Mouse (Mus musculus) bone marrow macrophage, adult 2 months (primary cell): ENCODE results near the gene Telo2.

ENCODE experiments used
- CTCF ChIP-seq: IDR thresholded peaks from 2 replicates; pipeline ENCODE4 v1.5.1; 2012; ENCODE audit warnings: low read depth, mild to moderate bottlenecking, low read length, moderate library complexity
- POLR2A ChIP-seq: IDR thresholded peaks from 2 replicates; pipeline ENCODE4 v1.6.1; 2012; ENCODE audit warnings: mild to moderate bottlenecking, low read depth, low read length, borderline replicate concordance

DNA sequence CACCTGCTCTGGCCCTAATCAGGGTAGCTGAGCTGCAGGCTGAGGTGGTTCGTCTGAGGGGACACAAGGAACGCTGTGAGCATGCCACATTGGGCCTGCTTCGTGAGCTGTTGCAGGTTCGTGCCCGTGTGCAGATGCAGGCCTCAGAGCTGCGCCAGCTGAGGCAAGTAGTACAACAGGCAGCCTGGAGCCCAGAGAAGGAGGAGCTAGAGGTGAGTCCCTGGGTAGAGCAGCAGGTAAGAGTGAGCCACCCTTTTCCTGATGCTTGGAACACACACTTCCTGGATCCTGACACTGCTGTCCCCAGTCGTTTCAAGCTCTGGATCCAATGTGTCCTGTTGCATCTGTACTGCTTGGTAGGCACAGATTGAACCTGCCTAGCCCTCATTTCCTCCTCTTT lies 47.6 kb upstream of the Telo2 start:
- no peak for TF ChIP-seq CTCF
- TF ChIP-seq POLR2A: no peak
